Mouse (Mus musculus) cerebellum, adult 11-12 months (tissue): Measurements from ENCODE around the gene Tada3.

ENCODE experiments used
- DNase-seq: peaks from one replicate; pipeline ENCODE4 v3.0.0; 2022

The Tada3 gene

GRCm38 (mm10) chr6:113377496-113378385 lies at the start of gene Tada3, which contains the start of gene Arpc4:
TSS of gene Tada3 (minus strand) at chr6:113377883.
TSS of gene Arpc4 (plus strand) at chr6:113378115.
- peak; percentile 92 for DNase-seq

DNA sequence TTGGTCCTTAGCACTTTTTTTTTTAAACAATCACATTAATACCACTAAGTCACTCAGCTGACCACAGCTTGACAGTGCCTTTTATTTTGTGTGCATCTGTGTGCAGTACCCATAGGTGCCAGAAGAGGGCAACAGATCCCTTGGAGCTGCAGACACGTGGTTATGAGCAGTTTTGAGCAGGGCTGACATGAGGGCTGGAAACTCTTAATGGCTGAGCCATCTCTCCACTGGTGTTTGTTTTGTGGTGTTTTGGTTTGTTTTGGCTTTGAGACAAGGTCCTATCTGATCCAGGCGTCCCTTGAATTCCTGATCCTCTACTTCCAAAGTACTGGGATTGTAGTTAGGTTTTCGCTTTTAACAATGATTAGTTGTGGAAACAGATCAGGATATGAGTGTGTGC lies 49.7 kb upstream of the Tada3 start:
- DNase-seq = no peak

DNA sequence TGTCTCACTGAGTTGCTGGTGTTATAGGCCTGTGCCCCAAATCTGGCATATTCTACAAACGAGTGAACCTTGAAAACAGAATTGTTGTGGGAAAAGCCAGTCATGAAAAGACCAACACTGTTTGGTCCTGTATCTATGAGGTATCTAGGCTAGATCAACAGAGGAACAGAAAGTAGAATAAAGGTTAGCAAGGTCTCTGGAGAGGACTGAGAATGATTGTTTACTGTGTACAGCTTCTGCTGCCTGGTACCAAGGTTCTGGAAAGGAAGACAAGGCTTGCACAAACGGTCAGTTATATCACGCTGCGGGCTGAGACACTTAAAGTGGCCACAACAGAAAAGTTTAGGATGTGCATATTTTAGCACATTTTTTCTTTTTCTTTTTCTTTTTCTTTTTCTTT lies 49.0 kb upstream of the Tada3 start:
- no peak for DNase-seq

GRCm38 (mm10) chr6:113424187-113424586 lies 46.5 kb upstream of the Tada3 start:
- no peak for DNase-seq

DNA sequence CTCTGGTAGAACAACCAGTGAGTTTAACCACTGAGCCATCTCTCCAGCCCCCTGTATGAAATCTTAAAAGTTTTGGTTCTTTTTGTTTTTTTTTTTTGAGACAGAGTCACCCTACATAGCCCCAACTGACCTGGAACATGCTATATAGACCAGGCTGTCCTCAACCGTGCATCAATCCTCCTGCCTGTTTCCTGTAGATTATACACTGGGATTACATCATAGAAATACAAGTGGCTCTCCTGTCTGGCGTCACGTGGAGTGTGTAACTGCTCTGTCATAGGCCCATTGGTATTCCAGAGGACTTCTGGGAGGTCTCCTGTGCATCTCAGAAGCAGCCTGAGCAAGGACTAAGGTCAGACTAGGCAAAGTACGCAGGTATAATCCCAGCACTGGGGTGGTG lies 45.3 kb upstream of the Tada3 start:
- no peak for DNase-seq

GRCm38 (mm10) chr6:113419199-113419587 lies 41.5 kb upstream of the Tada3 start, which contains the start of gene Rpusd3:
TSS of gene Rpusd3 (minus strand) at chr6:113419340.
- peak; percentile 96 for DNase-seq

GRCm38 (mm10) chr6:113418441-113419198 lies 40.9 kb upstream of the Tada3 start:
- DNase-seq = no peak

DNA sequence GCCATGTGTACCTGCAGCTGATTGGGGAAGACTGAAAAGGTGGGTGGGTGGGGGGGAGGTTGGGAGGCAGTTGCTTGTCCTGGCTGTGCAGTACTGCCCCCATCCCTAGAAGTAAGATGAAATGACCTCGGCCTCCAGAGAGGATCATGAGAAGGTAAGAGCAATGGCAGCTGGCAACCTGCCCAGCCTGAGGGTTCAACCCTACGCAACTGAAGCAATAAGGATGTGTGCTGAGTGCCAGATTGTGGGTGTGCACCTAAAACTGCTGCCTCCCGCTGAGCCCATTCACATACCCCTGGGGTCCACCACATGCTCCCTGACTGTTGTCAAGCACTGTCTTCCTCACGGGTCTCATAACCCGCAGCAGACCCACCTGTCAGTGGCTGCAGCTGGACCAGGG lies 38.7 kb upstream of the Tada3 start:
- DNase-seq = no peak

DNA sequence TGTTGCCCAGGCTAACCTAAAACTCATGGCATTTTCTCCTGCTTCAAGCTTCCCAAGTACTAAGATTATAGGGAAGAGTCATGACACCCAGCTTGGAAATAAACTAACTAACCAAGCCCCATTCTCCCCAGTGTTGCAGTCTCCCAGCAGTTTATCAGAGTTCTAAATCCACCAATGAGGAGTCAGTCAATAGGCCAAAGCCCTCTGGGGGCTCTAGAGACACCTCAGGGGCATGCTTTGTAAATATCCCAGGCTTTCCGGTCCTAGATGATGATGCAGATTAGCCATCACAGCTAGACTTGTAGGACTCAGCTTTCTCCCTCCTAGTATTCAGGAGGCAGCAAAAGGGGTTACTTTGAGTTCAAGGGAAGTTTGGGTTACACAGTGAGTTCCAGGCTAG lies 32.3 kb upstream of the Tada3 start:
- no peak for DNase-seq

DNA sequence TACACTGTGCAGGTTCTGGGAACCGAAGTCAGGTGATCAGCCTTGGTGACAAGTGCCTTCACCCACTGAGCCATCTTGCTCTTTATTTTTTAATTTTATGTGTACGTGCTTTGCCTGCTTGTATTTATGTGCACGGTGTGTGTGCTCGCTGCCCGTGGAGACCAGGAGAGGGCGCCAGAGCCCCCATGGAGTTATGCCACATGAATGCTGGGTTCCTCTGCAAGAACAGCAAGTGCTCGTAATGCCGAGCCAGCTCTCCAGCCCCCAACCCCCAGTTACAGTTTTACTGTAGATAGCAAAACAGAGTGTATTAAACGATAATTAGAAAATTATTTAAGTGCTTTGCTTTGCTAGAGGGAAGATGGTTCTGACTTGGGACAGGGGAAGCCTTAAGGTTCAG lies 29.0 kb upstream of the Tada3 start:
- no peak for DNase-seq

- no peak for DNase-seq
These were observed 27.8 kb upstream of the Tada3 start for GRCm38 (mm10) chr6:113405483-113405882.

GRCm38 (mm10) chr6:113404649-113405448 lies 27.2 kb upstream of the Tada3 start:
- no peak for DNase-seq

DNA sequence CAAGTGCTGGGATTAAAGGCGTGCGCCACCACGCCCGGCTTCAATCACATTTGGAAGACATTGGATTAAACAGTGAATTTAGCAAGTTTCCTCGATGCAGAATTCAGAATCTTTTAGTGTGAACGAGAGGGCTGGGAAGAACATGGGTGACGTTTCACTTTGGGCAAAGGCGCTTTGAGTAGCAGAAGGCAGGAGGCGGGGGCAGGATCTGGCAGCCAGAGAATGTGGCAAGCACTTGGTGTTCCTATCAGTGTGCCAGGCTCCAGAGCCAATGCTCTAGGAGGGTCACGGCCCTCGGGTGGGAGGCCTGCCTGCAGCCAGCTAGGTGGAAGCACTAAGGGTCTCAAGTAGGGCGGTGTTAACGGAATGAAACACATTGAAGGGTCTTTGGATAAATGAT lies 24.4 kb upstream of the Tada3 start:
- DNase-seq = no peak

GRCm38 (mm10) chr6:113396270-113397030 lies 18.8 kb upstream of the Tada3 start:
- no peak for DNase-seq

GRCm38 (mm10) chr6:113395501-113395900 lies 17.8 kb upstream of the Tada3 start:
- DNase-seq = no peak

GRCm38 (mm10) chr6:113394811-113395210 lies 17.1 kb upstream of the Tada3 start:
- DNase-seq = no peak

- DNase-seq = no peak
These were observed 16.3 kb upstream of the Tada3 start for GRCm38 (mm10) chr6:113393951-113394350.

DNA sequence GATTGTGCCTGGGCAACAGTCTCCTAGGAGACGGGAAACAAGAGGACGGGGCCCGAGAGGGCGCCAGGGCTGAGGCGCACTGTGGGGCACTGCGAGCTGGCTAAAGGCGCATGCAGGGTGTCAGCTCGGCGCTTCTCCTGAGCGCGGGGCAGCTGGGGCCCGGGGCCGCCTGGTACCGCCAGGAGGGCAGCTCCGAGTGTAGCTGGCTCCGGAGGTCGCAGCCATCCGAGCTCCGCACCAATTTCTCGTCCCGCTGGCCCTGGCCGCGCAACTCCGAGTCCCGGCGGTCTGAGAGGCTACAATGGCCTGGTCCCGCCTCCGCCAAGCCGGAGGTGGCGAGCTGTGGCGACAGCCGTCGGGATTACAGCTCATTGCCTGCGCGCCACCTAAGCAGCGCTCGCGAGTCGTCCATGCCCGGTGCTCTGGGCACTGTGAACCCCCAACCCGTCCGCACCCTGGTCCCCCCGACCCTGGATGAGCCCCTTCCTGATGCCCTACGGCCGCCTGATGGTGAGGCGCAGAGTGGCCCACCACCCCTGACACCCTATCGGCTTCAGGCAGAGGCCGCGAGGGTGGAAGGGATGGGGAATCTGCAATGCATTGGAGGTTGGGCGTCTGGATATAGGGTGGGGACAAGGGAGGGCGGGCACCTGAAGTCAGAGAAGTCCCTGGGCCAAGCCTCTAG lies 14.8 kb upstream of the Tada3 start:
- DNase-seq = peak; percentile 52

- no peak for DNase-seq
These were observed 14.3 kb upstream of the Tada3 start for GRCm38 (mm10) chr6:113392015-113392386.

DNA sequence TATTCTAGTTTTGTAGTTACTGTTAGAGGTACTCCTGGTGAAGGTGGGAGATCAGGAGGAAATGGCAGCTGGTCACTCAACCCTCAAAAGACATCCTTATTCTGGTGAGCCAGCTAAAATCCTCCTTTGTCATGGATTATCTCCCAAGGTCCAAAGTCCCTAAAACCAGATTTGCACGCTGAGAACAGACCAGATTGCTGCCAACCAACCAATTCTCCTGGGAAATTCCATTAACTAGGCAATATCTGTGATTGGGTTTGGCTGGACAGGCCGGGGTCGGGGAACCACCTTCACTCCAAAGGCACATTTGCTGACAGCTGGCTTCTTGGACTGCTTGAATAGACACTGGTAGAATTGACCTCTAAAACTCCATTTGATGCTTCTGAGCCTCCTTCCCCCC lies 13.0 kb upstream of the Tada3 start:
- no peak for DNase-seq

- no peak for DNase-seq
These were observed 11.3 kb upstream of the Tada3 start, which contains the start of gene Ttll3 for GRCm38 (mm10) chr6:113388960-113389359. TSS of gene Ttll3 (plus strand) at chr6:113389260.

- peak; percentile 30 for DNase-seq
These were observed 8.3 kb upstream of the Tada3 start for GRCm38 (mm10) chr6:113386025-113386424.
